Mouse (Mus musculus) adrenal gland, postnatal 10 days (tissue): ENCODE results near the gene Dnajc11. TPM values are rescaled to one million over a fixed set of nuclear protein-coding genes. Genes with fewer than 3 reads are reported as not detected.
A peak's percentile ranks its signal among the peaks of the same experiment; 100 is the strongest.

Experiments
- DNase-seq: peaks from one replicate; pipeline ENCODE4 v3.0.0; 2021; ENCODE audit warnings: mixed read lengths
- total RNA-seq, 2 experiments: library from RNA; stranded (reverse); gene quantifications; 2 replicates each; pipeline ENCODE4 v1.2.3; 2021

Gene Dnajc11
- total RNA-seq, 2 experiments from 2014 or later: 99.3 to 120 TPM

- peak; percentile 77 for DNase-seq
Measured at GRCm38 (mm10) chr4:152009076-152010051, 75.9 kb downstream of the Dnajc11 start.

GRCm38 (mm10) chr4:152010091-152010706 is 76.7 kb downstream of the Dnajc11 start:
- DNase-seq: peak; percentile 66

DNA sequence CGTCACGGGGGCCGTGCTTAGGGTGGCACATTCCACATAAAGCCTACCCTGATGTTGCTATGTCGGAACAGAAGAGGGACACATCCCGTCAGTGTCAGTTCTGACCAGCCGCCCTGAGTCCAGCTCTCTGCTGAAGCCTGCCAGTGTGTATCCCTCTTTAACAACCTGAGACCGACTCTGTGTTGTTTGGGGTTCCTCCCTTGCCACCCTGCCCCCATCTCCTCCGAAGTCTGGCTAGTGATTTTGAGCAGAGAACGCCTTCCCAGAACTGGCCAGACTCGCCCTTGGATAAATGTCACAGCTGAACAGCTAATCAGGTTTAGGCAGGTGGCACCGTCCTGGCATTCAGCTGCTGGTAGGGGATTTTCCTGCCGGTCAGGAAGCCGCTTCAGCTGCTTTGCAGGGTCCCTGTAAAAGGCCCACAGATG is 77.2 kb downstream of the Dnajc11 start:
- peak; percentile 28 for DNase-seq

DNA sequence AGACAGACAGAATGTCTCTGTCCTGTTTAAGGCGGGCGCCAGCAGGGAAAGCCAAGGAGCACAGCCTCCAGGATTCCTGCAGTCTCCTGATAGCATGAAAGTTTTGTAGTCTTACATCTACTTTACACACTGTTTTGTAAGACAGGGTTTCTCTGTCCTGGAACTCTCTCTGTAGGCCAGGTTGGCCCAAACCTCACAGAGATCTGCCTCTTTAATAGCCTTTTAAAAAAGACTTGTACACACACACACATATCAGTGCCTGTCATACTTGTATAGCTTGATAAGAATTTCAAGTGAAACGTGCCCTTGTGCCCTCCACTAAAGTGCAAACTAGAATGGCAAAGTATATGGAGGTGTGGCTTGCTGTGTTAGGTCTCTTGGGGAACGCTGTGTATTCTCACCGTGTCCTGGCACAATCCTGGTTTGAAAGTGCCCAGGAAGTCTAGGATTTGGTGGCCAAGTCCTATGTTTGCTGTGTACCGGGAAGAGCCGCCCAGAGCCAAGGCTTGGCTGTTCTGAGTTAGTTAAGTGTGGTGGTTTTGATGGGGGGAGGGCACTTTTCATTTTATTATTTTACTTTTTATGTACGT is 77.8 kb downstream of the Dnajc11 start:
- DNase-seq: no peak

DNA sequence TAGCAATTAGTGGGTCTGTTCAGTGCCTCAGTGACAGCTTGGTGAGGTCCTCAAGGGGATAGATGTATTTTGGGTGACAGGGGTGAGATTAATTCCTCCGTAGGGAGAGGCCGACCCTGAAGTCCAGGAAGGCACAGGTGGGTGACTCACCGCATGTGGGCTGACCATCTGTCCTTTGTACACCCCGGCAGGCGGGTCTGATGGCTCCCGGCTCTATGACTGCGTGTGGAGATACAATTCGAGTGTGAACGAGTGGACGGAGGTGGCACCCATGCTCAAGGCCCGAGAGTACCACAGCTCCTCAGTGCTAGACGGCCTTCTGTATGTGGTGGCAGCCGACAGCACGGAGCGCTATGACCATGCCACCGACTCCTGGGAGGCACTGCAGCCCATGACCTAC is 78.6 kb downstream of the Dnajc11 start:
- DNase-seq: no peak

- DNase-seq: no peak
Measured at GRCm38 (mm10) chr4:152013036-152013813, 79.7 kb downstream of the Dnajc11 start.

DNA sequence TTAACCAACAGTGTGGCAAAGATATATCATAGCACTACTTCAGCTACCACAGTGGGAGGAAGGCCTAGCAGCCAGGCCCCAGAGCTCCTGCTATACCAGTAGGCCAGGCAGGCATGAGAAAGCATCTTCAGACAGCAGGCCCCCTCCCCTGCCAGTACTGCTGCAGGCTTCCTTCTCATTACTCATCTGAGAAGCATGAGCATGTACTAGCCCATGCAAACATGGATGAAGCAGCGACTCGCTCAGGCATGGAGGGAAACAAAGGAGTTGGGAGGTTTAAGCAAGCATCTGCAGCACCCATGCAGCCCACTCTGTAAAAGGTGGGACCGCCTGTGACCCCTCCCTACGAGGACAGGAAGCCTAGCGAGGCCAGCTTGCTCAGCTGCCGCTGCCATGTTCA is 85.6 kb downstream of the Dnajc11 start:
- no peak for DNase-seq

DNA sequence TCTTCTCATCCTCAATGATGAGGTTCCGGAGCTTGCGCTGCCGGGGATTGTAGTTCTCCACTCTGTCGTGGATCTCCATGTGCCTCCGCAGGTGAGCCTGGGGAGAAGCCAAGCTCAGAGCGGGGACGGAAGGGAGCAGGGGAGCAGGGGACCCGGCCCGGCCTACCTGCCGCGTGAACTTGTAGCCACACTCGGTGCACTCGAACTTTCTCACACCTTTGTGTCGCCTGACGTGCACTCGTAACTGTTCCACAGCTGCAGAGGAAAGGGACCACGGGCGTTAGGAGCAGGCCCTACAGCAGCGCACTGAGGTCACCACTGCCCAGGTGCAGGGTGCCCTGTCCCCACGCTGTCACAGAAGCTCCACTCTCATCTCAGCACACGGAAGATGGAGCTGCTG is 86.5 kb downstream of the Dnajc11 start:
- no peak for DNase-seq

GRCm38 (mm10) chr4:152021568-152022097 is 88.1 kb downstream of the Dnajc11 start:
- no peak for DNase-seq

GRCm38 (mm10) chr4:152022506-152022905 is 89.0 kb downstream of the Dnajc11 start:
- DNase-seq: no peak

- no peak for DNase-seq
Measured at GRCm38 (mm10) chr4:152024525-152024924, 91.0 kb downstream of the Dnajc11 start.

DNA sequence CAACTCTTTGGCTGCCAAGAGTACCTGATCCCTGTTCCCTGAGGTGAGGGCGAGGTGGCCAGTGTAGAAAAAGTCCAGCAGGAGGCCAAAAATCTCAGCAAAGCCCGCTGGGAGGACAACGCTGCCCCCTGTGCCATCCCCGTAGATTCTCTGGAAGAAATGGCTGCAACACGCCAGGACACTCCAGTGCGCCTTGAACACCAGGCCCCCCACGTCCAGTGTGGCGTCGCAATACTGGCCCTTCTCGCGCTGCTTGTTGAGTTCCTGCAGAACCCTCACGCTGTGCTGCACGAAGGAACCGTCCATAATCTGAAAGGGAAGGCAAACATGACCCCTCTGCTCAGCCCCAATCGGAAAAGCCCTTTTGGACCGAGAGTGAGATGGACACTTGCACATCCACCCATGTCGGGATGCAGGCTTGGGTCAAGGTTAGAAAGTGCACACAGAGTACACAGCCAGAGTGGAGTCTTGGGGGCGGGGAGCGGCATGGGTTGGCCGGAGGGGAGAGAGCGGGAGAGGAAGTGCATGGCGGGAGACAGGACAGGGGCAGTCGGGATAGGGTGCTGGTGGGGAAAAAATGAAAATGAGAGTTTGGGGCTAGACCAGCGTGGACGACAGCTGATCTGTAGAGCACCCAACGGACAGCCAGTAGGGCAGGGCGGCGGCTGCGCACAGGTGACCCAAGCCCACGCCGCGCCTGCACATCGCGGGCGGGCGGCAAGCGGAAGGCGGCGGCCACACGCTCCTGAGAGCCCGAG is 93.4 kb downstream of the Dnajc11 start:
- peak; percentile 66 for DNase-seq

GRCm38 (mm10) chr4:152027524-152027923 is 94.0 kb downstream of the Dnajc11 start, which contains the start of gene Zbtb48:
TSS of gene Zbtb48 (minus strand) at chr4:152027671.
- DNase-seq: peak; percentile 97

GRCm38 (mm10) chr4:152028456-152028855 is 95.0 kb downstream of the Dnajc11 start:
- DNase-seq: no peak

GRCm38 (mm10) chr4:152029087-152029486 is 95.6 kb downstream of the Dnajc11 start:
- DNase-seq: no peak

DNA sequence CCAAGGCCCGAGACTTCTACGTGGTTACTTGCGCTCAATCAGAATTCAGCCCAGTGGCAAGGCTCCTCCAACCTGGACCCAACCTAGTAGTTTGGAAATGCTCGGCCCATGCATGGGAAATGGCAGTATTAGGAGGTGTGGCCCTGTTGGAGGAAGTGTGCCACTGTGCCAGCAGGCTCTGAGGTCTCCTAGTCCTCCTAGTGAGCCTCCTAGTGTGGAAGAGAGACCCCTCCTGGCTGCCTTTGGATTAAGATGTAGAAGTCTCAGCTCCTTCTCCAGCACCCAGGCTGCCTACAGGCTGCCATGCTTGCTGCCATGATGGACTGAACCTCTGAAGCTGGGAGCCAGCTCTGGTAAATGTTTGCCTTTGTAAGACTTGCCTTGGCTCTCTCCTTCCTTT is 96.5 kb downstream of the Dnajc11 start:
- no peak for DNase-seq

Other genes starting within 250 kb of the Dnajc11 start
- 10 to 100 TPM; 46.3 to 50.3 TPM for gene Camta1, start 71.8 kb upstream of the Dnajc11 start, total RNA-seq
- gene Thap3, start 55.3 kb downstream of the Dnajc11 start, total RNA-seq: 10 to 100 TPM; 15.3 to 27.0 TPM
- 10 to 100 TPM; 16.4 to 17.8 TPM for gene Phf13, start 62.6 kb downstream of the Dnajc11 start, total RNA-seq
- 10 to 100 TPM; 17.8 to 21.4 TPM for gene Klhl21, start 75.1 kb downstream of the Dnajc11 start, total RNA-seq
- 1 to 10 TPM; 7.2 to 9.6 TPM for gene Zbtb48, start 94.0 kb downstream of the Dnajc11 start, total RNA-seq
- gene Tas1r1, start 104.9 kb downstream of the Dnajc11 start, total RNA-seq: not detected
- 10 to 100 TPM; 20.1 to 20.3 TPM for gene Nol9, start 105.6 kb downstream of the Dnajc11 start, total RNA-seq
- 10 to 100 TPM; 17.1 to 20.1 TPM for gene Plekhg5, start 138.8 kb downstream of the Dnajc11 start, total RNA-seq
- 1 to 10 TPM; 1.9 to 4.3 TPM for gene Tnfrsf25, start 182.2 kb downstream of the Dnajc11 start, total RNA-seq
- 1 to 10 TPM; 1.2 to 1.3 TPM for gene Espn, start 218.7 kb downstream of the Dnajc11 start, total RNA-seq
- not detected for gene Hes2, start 225.2 kb downstream of the Dnajc11 start, total RNA-seq
- 10 to 100 TPM; 33.2 to 38.0 TPM for gene Acot7, start 244.4 kb downstream of the Dnajc11 start, total RNA-seq